Mouse (Mus musculus) hindbrain, postnatal 0 days (tissue): Measurements from ENCODE around the gene Pde4d. TPM values are rescaled to one million over a fixed set of nuclear protein-coding genes. Genes with fewer than 3 reads are reported as not detected.

ENCODE experiments used
- ATAC-seq: fragments of 200-750 bp; cut with Nextera tagmentation; 2 replicates; pipeline ENCODE4 v1.8.0; 2017; ENCODE audit warnings: mild to moderate bottlenecking, moderate TSS enrichment, moderate library complexity
- DNase-seq: peaks from one replicate; pipeline ENCODE4 v3.0.0-alpha.2; 2015; ENCODE audit warnings: low spot score
- H3K27ac ChIP-seq: fragments of 300-500 bp; sonication (generic); 2 replicates; pipeline ENCODE4 v1.5.1; 2014; ENCODE audit warnings: mild to moderate bottlenecking
- H3K27me3 ChIP-seq: fragments of 300-500 bp; sonication (generic); 2 replicates; pipeline ENCODE4 v1.6.1; 2014; ENCODE audit warnings: low read length, mixed read lengths; ENCODE audit not compliant: insufficient read depth
- H3K36me3 ChIP-seq: fragments of 300-500 bp; sonication (generic); 2 replicates; pipeline ENCODE4 v1.6.1; 2014; ENCODE audit warnings: low read length, mixed read lengths; ENCODE audit not compliant: insufficient read depth
- H3K4me1 ChIP-seq: fragments of 300-500 bp; sonication (generic); 2 replicates; pipeline ENCODE4 v1.6.1; 2014; ENCODE audit warnings: antibody characterized with exemption, low read length, mixed read lengths; ENCODE audit not compliant: insufficient read depth
- H3K4me2 ChIP-seq: fragments of 300-500 bp; sonication (generic); 2 replicates; pipeline ENCODE4 v1.6.1; 2014; ENCODE audit warnings: low read depth, mild to moderate bottlenecking, low read length, moderate library complexity, mixed read lengths
- H3K4me3 ChIP-seq: fragments of 300-500 bp; sonication (generic); 2 replicates; pipeline ENCODE4 v1.5.1; 2014; ENCODE audit warnings: low read length
- H3K9ac ChIP-seq: fragments of 300-500 bp; sonication (generic); replicated peaks from 2 replicates; pipeline ENCODE4 v1.6.1; 2014; ENCODE audit warnings: mild to moderate bottlenecking, low read length, moderate library complexity, mixed read lengths
- H3K9me3 ChIP-seq: fragments of 300-500 bp; sonication (generic); 2 replicates; pipeline ENCODE4 v1.6.1; 2016; ENCODE audit warnings: low read length, mixed read lengths
- CTCF ChIP-seq: IDR thresholded peaks from 2 replicates; pipeline ENCODE4 v1.5.1; 2016; ENCODE audit warnings: antibody characterized with exemption, control low read depth, low read depth
- WGBS: fragments of 180-500 bp; shearing (Covaris S2); extraction: QIAGEN DNeasy Blood & Tissue Kit; methylation state at CpG from one replicate; pipeline ENCODE4 v1.1.7; 2014; 5-methylcytosine and 5-hydroxymethylcytosine counted together
- polyA plus RNA-seq: library from polyadenylated mRNA; unstranded; fragments of >200 nt; fragmentation: Nextera tagmentation; extraction: Ambion mirVana; gene quantifications from 2 replicates; pipeline ENCODE4 v1.2.1, GENCODE M21; 2015
- total RNA-seq: library from RNA; depleted of rRNA; stranded (reverse); fragments of >200 nt; gene quantifications from 2 replicates; pipeline ENCODE4 v1.2.3, GENCODE M21; 2014

Gene Pde4d
- total and polyA plus RNA-seq, 2 experiments from 2014 or later: 19.3 to 77.1 TPM

DNA sequence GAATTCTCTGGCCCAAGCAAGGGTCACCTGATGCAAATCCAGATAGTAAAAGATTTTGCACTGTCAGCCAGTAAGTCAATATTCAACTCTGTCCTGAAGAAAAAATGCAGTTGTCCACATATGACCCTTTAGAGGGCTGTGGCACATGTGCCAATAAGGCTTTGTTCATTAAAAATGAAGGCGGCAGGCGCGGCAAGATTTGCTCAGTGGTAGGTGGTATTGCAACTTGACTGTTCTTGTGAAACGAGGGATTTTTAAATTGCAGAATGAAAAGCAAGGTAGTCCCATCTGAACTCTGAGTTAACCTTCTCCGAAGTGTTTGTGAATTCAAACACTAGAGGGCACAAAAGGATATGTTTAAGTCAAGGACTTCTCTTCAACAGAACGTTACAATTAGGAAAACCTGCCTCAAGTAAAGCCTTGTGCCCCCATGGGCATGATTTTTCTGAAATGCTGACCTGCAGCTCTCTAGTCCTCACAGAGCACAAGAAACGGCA is 1166.1 kb downstream of the Pde4d start:
- H3K4me3 ChIP-seq: no peak overlapping the region
- 16% methylated on average over 7 of the region's 7 CpGs for WGBS
- TF ChIP-seq CTCF: peak; percentile 70
- no peak overlapping the region for H3K9ac ChIP-seq
- H3K9me3 ChIP-seq: no peaks in the 10 kb centered on the region
- no peaks in the 10 kb centered on the region; the same call in 1 of the 2 replicates for H3K4me1 ChIP-seq
- peak; percentile 81 for DNase-seq
- no peaks in the 10 kb centered on the region for H3K27me3 ChIP-seq
- H3K4me2 ChIP-seq: no peak overlapping the region
- H3K36me3 ChIP-seq: no peaks in the 10 kb centered on the region
- no peak overlapping the region for H3K27ac ChIP-seq
- no peak for ATAC-seq

DNA sequence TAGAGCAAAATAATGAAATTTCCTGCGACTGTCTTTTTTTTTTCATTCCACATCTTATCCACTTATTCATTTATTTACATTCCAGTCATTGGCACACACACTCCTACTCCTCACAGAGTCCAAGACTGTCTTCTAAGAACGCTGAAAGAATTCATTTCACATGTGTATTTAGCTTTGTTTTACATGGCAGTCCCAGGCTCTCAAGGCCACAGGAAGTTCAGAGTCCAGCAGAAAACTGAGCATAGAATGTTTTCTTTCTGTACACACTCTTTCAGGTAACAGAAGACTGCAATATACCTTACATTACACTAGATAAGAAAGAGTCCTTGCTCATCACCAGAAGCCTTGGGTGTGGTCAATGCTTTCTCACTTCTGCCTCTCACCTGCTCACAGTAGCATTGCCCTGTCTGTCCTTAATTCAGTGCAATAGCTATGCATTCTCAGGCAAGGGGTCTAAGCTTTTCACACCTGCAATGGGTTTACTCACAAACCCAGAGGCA is 1169.5 kb downstream of the Pde4d start:
- H3K9ac ChIP-seq: no peak overlapping the region
- ATAC-seq: no peak
- H3K4me3 ChIP-seq: no peak overlapping the region
- no peak overlapping the region for H3K4me2 ChIP-seq
- no peak for TF ChIP-seq CTCF
- 77% methylated on average over 2 of the region's 2 CpGs for WGBS
- no peaks in the 10 kb centered on the region for H3K9me3 ChIP-seq
- no peaks in the 10 kb centered on the region for H3K27me3 ChIP-seq
- H3K4me1 ChIP-seq: no peaks in the 10 kb centered on the region
- H3K36me3 ChIP-seq: no peaks in the 10 kb centered on the region
- DNase-seq: no peak
- H3K27ac ChIP-seq: no peak overlapping the region

DNA sequence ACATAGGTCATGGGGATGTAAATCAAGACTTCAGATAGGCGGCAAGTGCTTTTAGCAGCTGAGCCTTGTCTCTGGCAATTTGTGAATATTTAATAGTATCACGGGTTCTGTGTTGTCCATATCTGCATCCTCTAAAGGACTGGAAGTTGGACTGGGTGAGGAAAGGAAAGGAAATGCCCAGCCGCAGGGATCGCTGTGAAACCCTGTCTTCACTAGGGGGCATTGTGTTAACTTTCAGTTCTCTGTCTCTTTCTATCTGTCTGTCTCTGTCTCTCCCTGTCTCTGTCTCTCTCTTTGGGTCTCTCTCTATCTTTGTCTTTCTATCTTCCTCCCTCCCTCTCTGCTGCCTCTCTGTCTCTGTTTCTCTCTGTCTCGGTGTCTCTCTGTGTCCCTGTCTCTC is 1172.5 kb downstream of the Pde4d start:
- peak; percentile 13; the same call in 1 of the 2 replicates for TF ChIP-seq CTCF
- DNase-seq: no peak
- Histone ChIP-seq H3K4me3 (no peak overlapping the region), H3K9ac (no peak overlapping the region), H3K9me3 (no peaks in the 10 kb centered on the region), H3K27ac (no peak overlapping the region), H3K27me3 (no peaks in the 10 kb centered on the region), H3K4me2 (no peak overlapping the region), H3K36me3 (no peaks in the 10 kb centered on the region), H3K4me1 (no peaks in the 10 kb centered on the region)
- 73% methylated on average over 5 of the region's 5 CpGs for WGBS
- no peak for ATAC-seq

- Histone ChIP-seq H3K9me3 (no peaks in the 10 kb centered on the region), H3K4me3 (no peak overlapping the region), H3K27ac (no peak overlapping the region), H3K9ac (no peak overlapping the region), H3K27me3 (no peaks in the 10 kb centered on the region), H3K4me2 (no peak overlapping the region), H3K36me3 (no peaks in the 10 kb centered on the region), H3K4me1 (no peaks in the 10 kb centered on the region)
- 44% methylated on average over 2 of the region's 2 CpGs for WGBS
- no peak for ATAC-seq
- DNase-seq: peak; percentile 38
- TF ChIP-seq CTCF: no peak
Measured at GRCm38 (mm10) chr13:109623201-109623600, 1173.5 kb downstream of the Pde4d start.

- Histone ChIP-seq H3K36me3 (no peaks in the 10 kb centered on the region), H3K27me3 (no peaks in the 10 kb centered on the region), H3K4me2 (no peak overlapping the region), H3K4me3 (no peak overlapping the region), H3K4me1 (no peaks in the 10 kb centered on the region), H3K9me3 (no peaks in the 10 kb centered on the region), H3K27ac (no peak overlapping the region), H3K9ac (no peak overlapping the region)
- DNase-seq (no peak), ATAC-seq (no peak)
- 89% methylated on average over 11 of the region's 11 CpGs for WGBS
- TF ChIP-seq CTCF: no peak
Measured at GRCm38 (mm10) chr13:109624772-109625349, 1175.1 kb downstream of the Pde4d start.

DNA sequence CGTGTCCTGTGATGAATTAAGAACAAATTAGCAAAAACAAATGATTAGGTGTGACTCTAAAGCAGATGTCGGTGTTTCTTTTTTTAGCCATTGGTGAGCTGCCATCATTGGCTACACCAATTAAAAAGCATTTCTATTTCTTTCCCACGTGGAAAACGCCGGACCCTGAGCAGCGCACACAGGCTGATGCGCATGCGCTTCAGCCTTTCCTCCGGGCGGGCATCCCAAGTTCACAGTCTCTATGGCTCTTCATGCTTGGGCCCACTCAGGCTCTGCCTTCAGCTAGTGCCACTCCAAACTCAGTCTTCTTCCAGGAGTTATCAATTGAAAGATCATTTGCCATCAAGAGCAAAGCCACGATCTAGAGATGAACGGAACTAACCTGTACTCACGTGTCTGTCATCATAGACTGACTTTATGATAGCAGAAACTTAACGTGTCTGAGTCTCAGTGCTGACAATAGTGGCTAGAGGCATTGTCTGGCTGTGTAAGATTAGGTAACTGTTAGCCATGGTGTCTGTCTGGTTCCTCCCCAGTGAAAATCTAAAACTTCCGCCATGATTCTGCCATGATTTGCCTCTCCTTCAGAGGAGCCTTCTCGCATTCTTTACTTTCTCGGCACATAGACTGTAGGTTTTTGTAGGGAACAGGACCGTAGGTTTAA is 1175.8 kb downstream of the Pde4d start:
- WGBS: 91% methylated on average over 18 of the region's 18 CpGs
- no peaks in the 10 kb centered on the region for H3K27me3 ChIP-seq
- H3K4me2 ChIP-seq: no peak overlapping the region
- H3K9ac ChIP-seq: no peak overlapping the region
- H3K36me3 ChIP-seq: no peaks in the 10 kb centered on the region
- no peaks in the 10 kb centered on the region for H3K9me3 ChIP-seq
- H3K27ac ChIP-seq: no peak overlapping the region
- no peak overlapping the region for H3K4me3 ChIP-seq
- ATAC-seq: no peak
- H3K4me1 ChIP-seq: no peaks in the 10 kb centered on the region
- no peak for DNase-seq
- no peak for TF ChIP-seq CTCF

GRCm38 (mm10) chr13:109627265-109627664 is 1177.5 kb downstream of the Pde4d start:
- no peak overlapping the region for H3K4me2 ChIP-seq
- no peak overlapping the region for H3K27ac ChIP-seq
- TF ChIP-seq CTCF: no peak
- no peak for DNase-seq
- no peaks in the 10 kb centered on the region for H3K4me1 ChIP-seq
- no peaks in the 10 kb centered on the region for H3K36me3 ChIP-seq
- no peaks in the 10 kb centered on the region for H3K9me3 ChIP-seq
- ATAC-seq: no peak
- no peak overlapping the region for H3K4me3 ChIP-seq
- no peaks in the 10 kb centered on the region for H3K27me3 ChIP-seq
- WGBS: 90% methylated on average over 2 of the region's 2 CpGs
- H3K9ac ChIP-seq: no peak overlapping the region
